Mouse (Mus musculus): Measurements from ENCODE around the gene Erich6b.

Gene Erich6b

GRCm38 (mm10) chr14:75708986-75709385, 66.9 kb downstream of the Erich6b start:
- peak; percentile 52 for DNase-seq

GRCm38 (mm10) chr14:75711731-75712130, 69.7 kb downstream of the Erich6b start:
- no peak for DNase-seq

DNA sequence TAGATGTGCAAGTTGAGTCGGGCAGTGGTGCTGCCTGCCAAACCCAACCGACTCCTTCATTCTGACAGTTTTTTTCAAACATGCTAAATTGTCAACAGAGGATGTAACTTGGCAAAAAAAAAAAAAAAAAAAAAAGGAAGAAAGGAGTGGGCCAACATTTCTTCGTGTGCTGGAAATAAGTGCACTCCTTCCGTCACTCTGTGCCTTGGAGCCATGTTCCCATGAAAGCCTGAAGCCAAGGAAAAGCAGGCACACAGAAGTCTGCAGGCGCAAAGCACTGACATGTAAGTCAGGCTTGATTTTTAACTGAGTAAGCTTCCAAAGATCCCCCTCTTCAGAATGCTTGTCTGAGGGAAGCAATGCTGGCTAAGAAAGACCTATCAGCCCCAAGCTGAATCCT, 70.6 kb downstream of the Erich6b start:
- no peak for DNase-seq

DNA sequence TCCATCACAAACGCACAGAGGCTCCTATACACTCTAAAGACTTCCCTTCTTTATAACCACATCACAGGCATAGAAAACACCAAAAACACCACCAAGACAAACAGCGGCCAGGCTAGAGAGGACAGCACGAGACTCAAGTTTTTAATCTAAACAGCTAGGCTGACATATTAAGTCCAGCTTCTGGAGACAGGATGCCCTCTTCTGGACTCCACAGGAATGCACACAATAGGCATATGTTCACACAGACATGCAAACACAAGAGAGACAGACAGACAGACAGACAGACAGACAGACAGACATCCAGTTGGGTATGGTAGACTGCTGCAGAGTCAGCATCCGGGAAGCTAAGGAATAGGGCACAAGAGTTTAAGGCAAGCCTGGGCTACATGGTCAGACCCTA, 71.6 kb downstream of the Erich6b start:
- DNase-seq = no peak

GRCm38 (mm10) chr14:75716410-75716809, 74.4 kb downstream of the Erich6b start:
- DNase-seq = no peak
